Mouse (Mus musculus): Measurements from ENCODE around the gene Bud31. TPM values are rescaled to one million over a fixed set of nuclear protein-coding genes. Genes with fewer than 3 reads are reported as not detected.
A peak's percentile ranks its signal among the peaks of the same experiment; 100 is the strongest.
"Not testable (repeated sequence)": the region's sequence is repeated elsewhere in the genome, so short reads cannot be mapped to it uniquely, and the experiment has no call there.

Gene Bud31
- polyA plus RNA-seq, 1 experiment from 2014 or later, result 265 TPM

- not testable (repeated sequence) for H3K4me3 ChIP-seq (ENCODE audit: low read depth, low read length); H3K9ac ChIP-seq (ENCODE audit: low read depth, low read length); DNase-seq (ENCODE audit: low spot score); H3K9me3 ChIP-seq (ENCODE audit: control insufficient read depth, low read length); H3K27ac ChIP-seq (ENCODE audit: low read depth, low read length); H3K4me1 ChIP-seq (replicated peaks; ENCODE audit: control insufficient read depth, insufficient read depth, low read length); ATAC-seq (ENCODE audit: low FRiP score); H3K4me2 ChIP-seq (replicated peaks; ENCODE audit: low read depth, low read length); H3K27me3 ChIP-seq (ENCODE audit: control insufficient read depth, insufficient read depth, low read length)
- WGBS, result 95% methylated on average over 6 of the region's 6 CpGs
- peaks cover 27% of the 10 kb centered on the region for H3K36me3 ChIP-seq (ENCODE audit: control insufficient read depth, insufficient read depth, low read length)
Observed at GRCm38 (mm10) chr5:145133275-145133674, 6.9 kb upstream of the Bud31 start.

DNA sequence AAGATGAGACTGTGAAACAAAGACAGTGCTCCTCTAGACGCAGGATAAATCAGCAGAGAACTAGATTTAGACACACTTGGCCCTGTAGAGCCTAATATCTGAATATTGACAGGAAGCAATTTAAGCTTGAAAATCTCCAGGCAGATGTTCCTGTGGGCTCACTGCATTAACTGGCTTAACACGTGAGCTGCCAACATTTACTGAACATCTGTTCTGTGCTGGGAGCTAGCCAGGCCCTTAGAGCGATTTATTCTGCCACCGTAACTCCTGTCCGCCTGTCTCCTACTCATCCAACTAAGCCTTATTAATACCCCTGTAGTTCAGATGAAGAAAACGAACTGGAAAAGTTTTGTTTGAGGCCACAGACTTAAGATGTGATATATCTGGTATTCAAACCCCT, 1.3 kb upstream of the Bud31 start:
- Histone ChIP-seq H3K9ac (ENCODE audit: low read depth, low read length) (peak overlapping the region; percentile 77), H3K27me3 (ENCODE audit: control insufficient read depth, insufficient read depth, low read length) (no peaks in the 10 kb centered on the region), H3K36me3 (ENCODE audit: control insufficient read depth, insufficient read depth, low read length) (peaks cover 15% of the 10 kb centered on the region; the same call in 1 of the 2 replicates), H3K4me2 (replicated peaks; ENCODE audit: low read depth, low read length) (peak overlapping the region; percentile 69), H3K9me3 (ENCODE audit: control insufficient read depth, low read length) (no peaks in the 10 kb centered on the region), H3K4me1 (replicated peaks; ENCODE audit: control insufficient read depth, insufficient read depth, low read length) (peaks cover 5% of the 10 kb centered on the region), H3K4me3 (ENCODE audit: low read depth, low read length) (peak overlapping the region; percentile 94), H3K27ac (ENCODE audit: low read depth, low read length) (no peak overlapping the region)
- ATAC-seq (ENCODE audit: low FRiP score) (no peak), DNase-seq (ENCODE audit: low spot score) (no peak)
- WGBS, result 25% methylated on average over 6 of the region's 6 CpGs

DNA sequence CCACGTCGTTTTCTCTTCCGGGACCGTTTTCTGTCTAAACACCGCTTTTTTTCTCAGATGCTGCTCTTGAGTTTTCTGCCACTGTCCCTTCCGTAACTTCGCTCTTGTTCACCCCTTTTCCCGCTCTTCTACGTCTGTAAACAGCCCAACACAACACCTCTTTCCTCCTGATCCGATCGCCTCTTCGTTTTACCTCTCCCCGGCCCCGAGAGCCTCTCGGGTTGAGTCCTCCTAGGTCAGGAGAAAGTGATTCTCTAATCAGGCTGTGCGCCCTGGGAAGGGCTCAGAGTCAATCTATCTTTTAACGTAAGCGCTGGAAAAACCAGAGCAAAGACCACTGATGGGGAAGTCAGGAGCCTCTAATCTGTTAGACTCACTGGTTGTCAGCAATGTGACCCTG, 449 bp downstream of the Bud31 start:
- H3K9me3 ChIP-seq (ENCODE audit: control insufficient read depth, low read length), result no peaks in the 10 kb centered on the region
- H3K9ac ChIP-seq (ENCODE audit: low read depth, low read length), result peak overlapping the region; percentile 77
- H3K27me3 ChIP-seq (ENCODE audit: control insufficient read depth, insufficient read depth, low read length), result no peaks in the 10 kb centered on the region
- DNase-seq (ENCODE audit: low spot score), result no peak
- H3K27ac ChIP-seq (ENCODE audit: low read depth, low read length), result peak overlapping the region; percentile 75
- H3K4me3 ChIP-seq (ENCODE audit: low read depth, low read length), result peak overlapping the region; percentile 94
- peaks cover 5% of the 10 kb centered on the region for H3K4me1 ChIP-seq (replicated peaks; ENCODE audit: control insufficient read depth, insufficient read depth, low read length)
- 0 out of 2 replicates have a peak, but pooled peaks cover 11% of the 10 kb centered on the region for H3K36me3 ChIP-seq (ENCODE audit: control insufficient read depth, insufficient read depth, low read length)
- no peak for ATAC-seq (ENCODE audit: low FRiP score)
- WGBS, result 1% methylated on average over 18 of the region's 18 CpGs
- peak overlapping the region; percentile 62 for H3K4me2 ChIP-seq (replicated peaks; ENCODE audit: low read depth, low read length)

DNA sequence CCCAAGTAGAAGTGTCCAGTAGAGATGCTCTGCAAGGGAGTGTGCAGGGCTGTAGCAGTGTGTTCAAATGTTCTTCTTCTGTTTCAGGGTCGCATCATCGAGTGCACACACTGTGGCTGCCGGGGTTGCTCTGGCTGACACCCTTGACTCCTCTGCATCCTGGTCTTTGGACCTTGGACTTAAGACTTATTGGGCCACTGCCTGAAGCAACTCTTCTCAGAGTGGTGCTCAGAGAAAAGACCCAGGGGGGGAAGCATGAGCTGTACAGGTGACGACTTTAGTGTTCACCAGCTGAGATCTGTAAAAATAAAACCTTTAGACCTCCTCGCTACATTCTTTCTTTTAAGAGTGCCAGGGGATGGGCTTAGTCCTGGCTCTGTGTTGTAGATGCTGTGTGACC, 7.6 kb downstream of the Bud31 start:
- Histone ChIP-seq H3K27me3 (ENCODE audit: control insufficient read depth, insufficient read depth, low read length) (no peaks in the 10 kb centered on the region), H3K27ac (ENCODE audit: low read depth, low read length) (no peak overlapping the region), H3K4me3 (ENCODE audit: low read depth, low read length) (no peak overlapping the region), H3K4me1 (replicated peaks; ENCODE audit: control insufficient read depth, insufficient read depth, low read length) (no peaks in the 10 kb centered on the region), H3K9ac (ENCODE audit: low read depth, low read length) (no peak overlapping the region), H3K4me2 (replicated peaks; ENCODE audit: low read depth, low read length) (no peak overlapping the region), H3K9me3 (ENCODE audit: control insufficient read depth, low read length) (no peaks in the 10 kb centered on the region), H3K36me3 (ENCODE audit: control insufficient read depth, insufficient read depth, low read length) (peaks cover 26% of the 10 kb centered on the region; the same call in 1 of the 2 replicates)
- ATAC-seq (ENCODE audit: low FRiP score) (no peak), DNase-seq (ENCODE audit: low spot score) (no peak)
- 92% methylated on average over 5 of the region's 5 CpGs for WGBS

GRCm38 (mm10) chr5:145149294-145149693, 9.1 kb downstream of the Bud31 start:
- Histone ChIP-seq H3K27me3 (ENCODE audit: control insufficient read depth, insufficient read depth, low read length) (no peaks in the 10 kb centered on the region), H3K4me2 (replicated peaks; ENCODE audit: low read depth, low read length) (no peak overlapping the region), H3K4me1 (replicated peaks; ENCODE audit: control insufficient read depth, insufficient read depth, low read length) (no peaks in the 10 kb centered on the region), H3K4me3 (ENCODE audit: low read depth, low read length) (no peak overlapping the region), H3K9ac (ENCODE audit: low read depth, low read length) (no peak overlapping the region), H3K36me3 (ENCODE audit: control insufficient read depth, insufficient read depth, low read length) (peaks cover 22% of the 10 kb centered on the region; the same call in 1 of the 2 replicates), H3K9me3 (ENCODE audit: control insufficient read depth, low read length) (no peaks in the 10 kb centered on the region), H3K27ac (ENCODE audit: low read depth, low read length) (no peak overlapping the region)
- DNase-seq (ENCODE audit: low spot score) (no peak), ATAC-seq (ENCODE audit: low FRiP score) (no peak)
- 92% methylated on average over 6 of the region's 6 CpGs for WGBS

DNA sequence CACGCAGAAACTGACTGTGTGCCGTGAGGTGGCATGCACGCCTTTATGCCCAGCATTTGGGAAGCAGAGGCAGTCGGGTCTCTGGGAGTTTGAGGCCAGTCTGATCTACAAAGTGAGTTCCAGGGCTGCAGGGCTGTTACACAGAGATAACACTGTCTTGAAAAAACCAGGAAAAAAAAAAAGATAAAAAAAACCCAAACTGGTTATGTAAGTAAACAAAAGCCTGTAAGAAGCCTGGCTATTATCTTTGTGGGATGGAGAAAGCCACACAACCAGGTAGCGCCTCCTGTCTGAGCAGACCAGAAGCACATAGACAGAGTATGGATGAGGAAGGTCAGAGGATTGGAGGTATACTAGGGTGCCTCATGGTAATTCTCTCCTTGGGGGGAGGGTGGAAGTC, 12.5 kb downstream of the Bud31 start:
- Histone ChIP-seq H3K4me1 (replicated peaks; ENCODE audit: control insufficient read depth, insufficient read depth, low read length) (no peaks in the 10 kb centered on the region), H3K27me3 (ENCODE audit: control insufficient read depth, insufficient read depth, low read length) (no peaks in the 10 kb centered on the region), H3K9ac (ENCODE audit: low read depth, low read length) (no peak overlapping the region), H3K4me3 (ENCODE audit: low read depth, low read length) (no peak overlapping the region), H3K36me3 (ENCODE audit: control insufficient read depth, insufficient read depth, low read length) (peaks cover 15% of the 10 kb centered on the region; the same call in 1 of the 2 replicates), H3K9me3 (ENCODE audit: control insufficient read depth, low read length) (no peaks in the 10 kb centered on the region), H3K27ac (ENCODE audit: low read depth, low read length) (no peak overlapping the region), H3K4me2 (replicated peaks; ENCODE audit: low read depth, low read length) (no peak overlapping the region)
- WGBS, result 94% methylated on average over 5 of the region's 5 CpGs
- no peak for DNase-seq (ENCODE audit: low spot score)
- ATAC-seq (ENCODE audit: low FRiP score), result no peak

DNA sequence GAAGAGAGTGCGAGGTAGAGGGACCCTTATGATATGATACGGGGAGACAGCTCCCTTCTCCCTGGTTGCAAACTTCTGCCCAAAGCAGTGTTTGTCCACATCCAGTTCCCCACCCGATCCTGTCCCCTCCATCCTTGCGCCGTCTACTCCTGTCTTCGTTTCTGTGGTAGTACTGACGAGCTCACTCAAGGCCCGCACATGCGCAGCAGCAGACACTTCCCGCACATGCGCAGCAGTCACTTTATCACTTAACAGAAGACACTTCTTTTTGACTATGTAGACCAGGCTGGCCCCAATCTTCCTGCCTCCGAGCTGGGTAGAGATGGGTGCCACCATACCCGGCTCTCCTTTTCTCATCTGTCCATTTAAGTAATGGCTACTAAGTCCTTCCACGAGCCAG, 21.2 kb downstream of the Bud31 start:
- no peaks in the 10 kb centered on the region for H3K9me3 ChIP-seq (ENCODE audit: control insufficient read depth, low read length)
- WGBS, result 96% methylated on average over 14 of the region's 14 CpGs
- H3K4me3 ChIP-seq (ENCODE audit: low read depth, low read length), result no peak overlapping the region
- ATAC-seq (ENCODE audit: low FRiP score) (no peak), DNase-seq (ENCODE audit: low spot score) (no peak)
- no peaks in the 10 kb centered on the region for H3K27me3 ChIP-seq (ENCODE audit: control insufficient read depth, insufficient read depth, low read length)
- H3K36me3 ChIP-seq (ENCODE audit: control insufficient read depth, insufficient read depth, low read length), result 0 out of 2 replicates have a peak, but pooled peaks cover 3% of the 10 kb centered on the region
- no peak overlapping the region for H3K9ac ChIP-seq (ENCODE audit: low read depth, low read length)
- H3K4me1 ChIP-seq (replicated peaks; ENCODE audit: control insufficient read depth, insufficient read depth, low read length), result peaks cover 4% of the 10 kb centered on the region; the same call in 1 of the 2 replicates
- H3K4me2 ChIP-seq (replicated peaks; ENCODE audit: low read depth, low read length), result no peak overlapping the region
- H3K27ac ChIP-seq (ENCODE audit: low read depth, low read length), result no peak overlapping the region

GRCm38 (mm10) chr5:145164710-145165109, 24.5 kb downstream of the Bud31 start:
- H3K27me3 ChIP-seq (ENCODE audit: control insufficient read depth, insufficient read depth, low read length), result no peaks in the 10 kb centered on the region
- ATAC-seq (ENCODE audit: low FRiP score) (no peak), DNase-seq (ENCODE audit: low spot score) (no peak)
- no peak overlapping the region for H3K4me2 ChIP-seq (replicated peaks; ENCODE audit: low read depth, low read length)
- H3K36me3 ChIP-seq (ENCODE audit: control insufficient read depth, insufficient read depth, low read length), result no peaks in the 10 kb centered on the region
- peaks cover 4% of the 10 kb centered on the region; the same call in 1 of the 2 replicates for H3K4me1 ChIP-seq (replicated peaks; ENCODE audit: control insufficient read depth, insufficient read depth, low read length)
- WGBS, result 61% methylated on average over 3 of the region's 3 CpGs
- H3K4me3 ChIP-seq (ENCODE audit: low read depth, low read length), result no peak overlapping the region
- no peak overlapping the region for H3K9ac ChIP-seq (ENCODE audit: low read depth, low read length)
- H3K27ac ChIP-seq (ENCODE audit: low read depth, low read length), result no peak overlapping the region
- no peaks in the 10 kb centered on the region for H3K9me3 ChIP-seq (ENCODE audit: control insufficient read depth, low read length)

DNA sequence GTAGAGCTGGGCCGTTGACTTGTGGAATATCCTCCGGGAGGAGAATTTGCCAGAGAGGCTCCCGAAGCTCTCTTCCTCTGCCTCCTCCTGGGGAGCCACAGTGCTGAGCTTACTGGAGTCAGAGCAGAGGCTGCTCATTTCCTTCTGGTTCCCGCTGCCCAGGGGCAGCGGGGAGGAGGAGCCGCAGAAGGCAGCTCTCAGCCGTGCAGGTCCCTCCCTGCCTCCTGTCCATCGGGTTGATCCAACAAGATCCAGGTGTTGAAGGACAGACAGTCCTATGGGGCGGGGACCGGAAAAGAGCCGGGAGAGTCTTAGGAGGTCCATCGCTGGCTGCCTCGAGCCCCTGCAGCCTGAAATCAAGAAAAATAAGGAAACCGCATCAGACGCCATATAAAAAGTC, 25.0 kb downstream of the Bud31 start:
- Histone ChIP-seq H3K9ac (ENCODE audit: low read depth, low read length) (no peak overlapping the region), H3K4me2 (replicated peaks; ENCODE audit: low read depth, low read length) (no peak overlapping the region), H3K27me3 (ENCODE audit: control insufficient read depth, insufficient read depth, low read length) (no peaks in the 10 kb centered on the region), H3K4me1 (replicated peaks; ENCODE audit: control insufficient read depth, insufficient read depth, low read length) (peaks cover 4% of the 10 kb centered on the region; the same call in 1 of the 2 replicates), H3K9me3 (ENCODE audit: control insufficient read depth, low read length) (no peaks in the 10 kb centered on the region), H3K36me3 (ENCODE audit: control insufficient read depth, insufficient read depth, low read length) (no peaks in the 10 kb centered on the region), H3K4me3 (ENCODE audit: low read depth, low read length) (no peak overlapping the region), H3K27ac (ENCODE audit: low read depth, low read length) (no peak overlapping the region)
- ATAC-seq (ENCODE audit: low FRiP score) (no peak), DNase-seq (ENCODE audit: low spot score) (no peak)
- WGBS, result 89% methylated on average over 15 of the region's 15 CpGs

All from hindbrain, embryonic 11.5 days (tissue).